Mouse (Mus musculus): ENCODE measurements around the gene 4933430I17Rik.

DNA sequence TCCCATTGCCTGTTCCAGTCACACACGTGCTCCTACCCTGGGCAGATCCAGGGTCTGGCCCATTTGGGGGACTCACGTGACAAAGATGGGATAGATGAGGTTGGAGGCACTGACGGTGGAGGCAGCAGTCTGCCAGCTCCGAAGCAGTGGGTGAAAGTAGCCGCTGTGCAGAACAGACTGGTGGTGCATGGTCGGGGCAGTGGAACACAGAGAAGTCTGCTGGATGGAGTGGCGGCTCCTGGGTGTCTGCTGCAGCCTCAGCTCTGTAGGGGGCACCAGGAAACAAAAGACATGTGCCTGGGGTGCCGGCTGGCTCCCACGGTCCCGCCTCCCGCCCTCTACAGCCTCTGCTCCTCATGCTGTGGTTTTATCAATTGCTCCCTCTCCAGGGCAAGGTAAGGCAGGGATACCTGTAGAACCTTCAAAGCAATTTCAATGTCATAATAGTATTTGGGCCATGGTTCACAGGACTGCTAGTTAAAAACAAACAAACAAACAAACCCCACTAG is 11.1 kb upstream of the 4933430I17Rik start:
- TF ChIP-seq POLR2A (IDR thresholded peaks at IDR 0.05; ENCODE audit: insufficient read depth, low read length) (no peak), CTCF (IDR thresholded peaks at IDR 0.05; ENCODE audit: low read depth, low read length) (no peak), EP300 (IDR thresholded peaks at IDR 0.05; ENCODE audit: insufficient read depth, low read depth, low read length) (no peak)
